Mouse (Mus musculus): ENCODE measurements around the gene Abtb2. TPM values are rescaled to one million over a fixed set of nuclear protein-coding genes. Genes with fewer than 3 reads are reported as not detected.

Gene Abtb2
- polyA plus RNA-seq, 1 experiment: 4.2 TPM

- no peaks in the 10 kb centered on the region for H3K36me3 ChIP-seq (ENCODE audit: control insufficient read depth, insufficient read depth, low read length, poor library complexity, severe bottlenecking)
- TF ChIP-seq CTCF (IDR thresholded peaks at IDR 0.05; ENCODE audit: low read depth, low read length) (no peak), EP300 (IDR thresholded peaks at IDR 0.05; ENCODE audit: insufficient read depth, low read depth, low read length) (no peak), POLR2A (IDR thresholded peaks at IDR 0.05; ENCODE audit: insufficient read depth, low read length) (no peak)
These were observed 9.8 kb upstream of the Abtb2 start for GRCm38 (mm10) chr2:103556125-103556877.

GRCm38 (mm10) chr2:103560955-103561354 lies 5.2 kb upstream of the Abtb2 start:
- Histone ChIP-seq H3K9ac (ENCODE audit: low read depth, poor library complexity, severe bottlenecking) (no peak overlapping the region), H3K4me1 (ENCODE audit: control insufficient read depth, insufficient read depth, low read length) (no peaks in the 10 kb centered on the region), H3K27me3 (ENCODE audit: control insufficient read depth, insufficient read depth, low read length, poor library complexity, severe bottlenecking) (no peaks in the 10 kb centered on the region), H3K36me3 (ENCODE audit: control insufficient read depth, insufficient read depth, low read length, poor library complexity, severe bottlenecking) (no peaks in the 10 kb centered on the region), H3K9me3 (replicated peaks; ENCODE audit: control insufficient read depth, insufficient read depth, low read length, poor library complexity, severe bottlenecking) (0 out of 2 replicates have a peak, but pooled peaks cover 2% of the 10 kb centered on the region), H3K27ac (ENCODE audit: insufficient read depth, low read length) (no peak overlapping the region), H3K4me3 (ENCODE audit: low read depth, low read length) (no peak overlapping the region)
- TF ChIP-seq EP300 (IDR thresholded peaks at IDR 0.05; ENCODE audit: insufficient read depth, low read depth, low read length) (no peak), POLR2A (IDR thresholded peaks at IDR 0.05; ENCODE audit: insufficient read depth, low read length) (no peak), CTCF (IDR thresholded peaks at IDR 0.05; ENCODE audit: low read depth, low read length) (no peak)

More at GRCm38 (mm10) chr2:103556125-103556877, 9.8 kb upstream of the Abtb2 start:
- no peak overlapping the region for H3K9ac ChIP-seq (ENCODE audit: low read depth, poor library complexity, severe bottlenecking)
- H3K4me3 ChIP-seq (ENCODE audit: low read depth, low read length): no peak overlapping the region
- no peaks in the 10 kb centered on the region for H3K4me1 ChIP-seq (ENCODE audit: control insufficient read depth, insufficient read depth, low read length)
- 0 out of 2 replicates have a peak, but pooled peaks cover 2% of the 10 kb centered on the region for H3K9me3 ChIP-seq (replicated peaks; ENCODE audit: control insufficient read depth, insufficient read depth, low read length, poor library complexity, severe bottlenecking)
- H3K27ac ChIP-seq (ENCODE audit: insufficient read depth, low read length): no peak overlapping the region
- no peaks in the 10 kb centered on the region; the same call in 1 of the 2 replicates for H3K27me3 ChIP-seq (ENCODE audit: control insufficient read depth, insufficient read depth, low read length, poor library complexity, severe bottlenecking)

- Histone ChIP-seq H3K9ac (ENCODE audit: low read depth, poor library complexity, severe bottlenecking) (no peak overlapping the region), H3K36me3 (ENCODE audit: control insufficient read depth, insufficient read depth, low read length, poor library complexity, severe bottlenecking) (no peaks in the 10 kb centered on the region), H3K27me3 (ENCODE audit: control insufficient read depth, insufficient read depth, low read length, poor library complexity, severe bottlenecking) (peaks cover 1% of the 10 kb centered on the region; the same call in 1 of the 2 replicates), H3K27ac (ENCODE audit: insufficient read depth, low read length) (no peak overlapping the region), H3K4me3 (ENCODE audit: low read depth, low read length) (no peak overlapping the region), H3K4me1 (ENCODE audit: control insufficient read depth, insufficient read depth, low read length) (no peaks in the 10 kb centered on the region), H3K9me3 (replicated peaks; ENCODE audit: control insufficient read depth, insufficient read depth, low read length, poor library complexity, severe bottlenecking) (no peaks in the 10 kb centered on the region)
- TF ChIP-seq EP300 (IDR thresholded peaks at IDR 0.05; ENCODE audit: insufficient read depth, low read depth, low read length) (no peak), CTCF (IDR thresholded peaks at IDR 0.05; ENCODE audit: low read depth, low read length) (no peak), POLR2A (IDR thresholded peaks at IDR 0.05; ENCODE audit: insufficient read depth, low read length) (no peak)
These were observed 1.6 kb upstream of the Abtb2 start for GRCm38 (mm10) chr2:103564427-103565023.

GRCm38 (mm10) chr2:103565171-103565591 lies 929 bp upstream of the Abtb2 start:
- Histone ChIP-seq H3K9me3 (replicated peaks; ENCODE audit: control insufficient read depth, insufficient read depth, low read length, poor library complexity, severe bottlenecking) (no peaks in the 10 kb centered on the region), H3K36me3 (ENCODE audit: control insufficient read depth, insufficient read depth, low read length, poor library complexity, severe bottlenecking) (no peaks in the 10 kb centered on the region), H3K27ac (ENCODE audit: insufficient read depth, low read length) (no peak overlapping the region), H3K27me3 (ENCODE audit: control insufficient read depth, insufficient read depth, low read length, poor library complexity, severe bottlenecking) (peaks cover 1% of the 10 kb centered on the region; the same call in 1 of the 2 replicates), H3K4me1 (ENCODE audit: control insufficient read depth, insufficient read depth, low read length) (no peaks in the 10 kb centered on the region), H3K4me3 (ENCODE audit: low read depth, low read length) (peak overlapping the region; percentile 43), H3K9ac (ENCODE audit: low read depth, poor library complexity, severe bottlenecking) (0 out of 2 replicates have a peak overlapping the region, but pooled peaks have one; percentile 62)
- TF ChIP-seq CTCF (IDR thresholded peaks at IDR 0.05; ENCODE audit: low read depth, low read length) (no peak), EP300 (IDR thresholded peaks at IDR 0.05; ENCODE audit: insufficient read depth, low read depth, low read length) (no peak), POLR2A (IDR thresholded peaks at IDR 0.05; ENCODE audit: insufficient read depth, low read length) (no peak)

GRCm38 (mm10) chr2:103566423-103566712 lies 258 bp downstream of the Abtb2 start:
- Histone ChIP-seq H3K9me3 (replicated peaks; ENCODE audit: control insufficient read depth, insufficient read depth, low read length, poor library complexity, severe bottlenecking) (no peaks in the 10 kb centered on the region), H3K9ac (ENCODE audit: low read depth, poor library complexity, severe bottlenecking) (peak overlapping the region; percentile 62), H3K4me3 (ENCODE audit: low read depth, low read length) (peak overlapping the region; percentile 84), H3K4me1 (ENCODE audit: control insufficient read depth, insufficient read depth, low read length) (no peaks in the 10 kb centered on the region), H3K27ac (ENCODE audit: insufficient read depth, low read length) (no peak overlapping the region), H3K27me3 (ENCODE audit: control insufficient read depth, insufficient read depth, low read length, poor library complexity, severe bottlenecking) (peaks cover 1% of the 10 kb centered on the region; the same call in 1 of the 2 replicates), H3K36me3 (ENCODE audit: control insufficient read depth, insufficient read depth, low read length, poor library complexity, severe bottlenecking) (no peaks in the 10 kb centered on the region)
- no peak for TF ChIP-seq EP300 (IDR thresholded peaks at IDR 0.05; ENCODE audit: insufficient read depth, low read depth, low read length)
- no peak for TF ChIP-seq CTCF (IDR thresholded peaks at IDR 0.05; ENCODE audit: low read depth, low read length)
- no peak for TF ChIP-seq POLR2A (IDR thresholded peaks at IDR 0.05; ENCODE audit: insufficient read depth, low read length)
